Mouse (Mus musculus): ENCODE results near the gene Mas1. TPM values are rescaled to one million over a fixed set of nuclear protein-coding genes. Genes with fewer than 3 reads are reported as not detected.

Mas1 gene
- polyA plus RNA-seq, 2 experiments, result 1.7 to 2.1 TPM

GRCm38 (mm10) chr17:12792422-12793206, 75.3 kb downstream of the Mas1 start:
- no peak overlapping the region for H3K4me2 ChIP-seq (replicated peaks; ENCODE audit: low read depth, low read length, severe bottlenecking)
- no peaks in the 10 kb centered on the region; the same call in 1 of the 2 replicates for H3K36me3 ChIP-seq (ENCODE audit: control insufficient read depth, insufficient read depth, low read length)
- no peak for TF ChIP-seq POLR2A (IDR thresholded peaks at IDR 0.05; ENCODE audit: borderline replicate concordance, extremely low read depth, insufficient read depth, insufficient read length)
- 0 out of 2 replicates have a peak, but pooled peaks cover 5% of the 10 kb centered on the region for H3K9me3 ChIP-seq (ENCODE audit: control insufficient read depth, low read length)
- peak; percentile 72 for DNase-seq (ENCODE audit: low spot score)
- no peak overlapping the region for H3K4me3 ChIP-seq (replicated peaks; ENCODE audit: low read length)
- no peaks in the 10 kb centered on the region for H3K27me3 ChIP-seq (ENCODE audit: control insufficient read depth, insufficient read depth, low read length)
- ATAC-seq (ENCODE audit: low FRiP score, low read depth), result no peak
- 64% methylated on average over 11 of the region's 11 CpGs for WGBS
- H3K4me1 ChIP-seq (ENCODE audit: control insufficient read depth, insufficient read depth, low read length), result peaks cover 61% of the 10 kb centered on the region
- peak overlapping the region; percentile 59; the same call in 1 of the 2 replicates for H3K27ac ChIP-seq (replicated peaks; ENCODE audit: low read depth, low read length)
- H3K9ac ChIP-seq (ENCODE audit: low read depth, low read length, severe bottlenecking), result no peak overlapping the region

- 10% methylated on average over 4 of the region's 4 CpGs for WGBS
- H3K36me3 ChIP-seq (ENCODE audit: control insufficient read depth, insufficient read depth, low read length), result peaks cover 4% of the 10 kb centered on the region; the same call in 1 of the 2 replicates
- ATAC-seq (ENCODE audit: low FRiP score, low read depth), result peak; percentile 70
These were observed 76.5 kb downstream of the Mas1 start for GRCm38 (mm10) chr17:12791420-12791819.

GRCm38 (mm10) chr17:12791079-12791406, 76.9 kb downstream of the Mas1 start:
- peak; percentile 9; the same call in 1 of the 2 replicates for ATAC-seq (ENCODE audit: low FRiP score, low read depth)
- WGBS, result 4% methylated on average over 5 of the region's 5 CpGs
- H3K4me1 ChIP-seq (ENCODE audit: control insufficient read depth, insufficient read depth, low read length), result peaks cover 61% of the 10 kb centered on the region

More at GRCm38 (mm10) chr17:12791420-12791819, 76.5 kb downstream of the Mas1 start:
- no peaks in the 10 kb centered on the region for H3K27me3 ChIP-seq (ENCODE audit: control insufficient read depth, insufficient read depth, low read length)
- H3K4me3 ChIP-seq (replicated peaks; ENCODE audit: low read length), result no peak overlapping the region
- H3K9ac ChIP-seq (ENCODE audit: low read depth, low read length, severe bottlenecking), result no peak overlapping the region
- H3K27ac ChIP-seq (replicated peaks; ENCODE audit: low read depth, low read length), result peak overlapping the region; percentile 90
- H3K4me2 ChIP-seq (replicated peaks; ENCODE audit: low read depth, low read length, severe bottlenecking), result no peak overlapping the region
- peak; percentile 87 for DNase-seq (ENCODE audit: low spot score)
- H3K9me3 ChIP-seq (ENCODE audit: control insufficient read depth, low read length), result 0 out of 2 replicates have a peak, but pooled peaks cover 5% of the 10 kb centered on the region
- TF ChIP-seq POLR2A (IDR thresholded peaks at IDR 0.05; ENCODE audit: borderline replicate concordance, extremely low read depth, insufficient read depth, insufficient read length), result no peak
- H3K4me1 ChIP-seq (ENCODE audit: control insufficient read depth, insufficient read depth, low read length), result peaks cover 61% of the 10 kb centered on the region

More at GRCm38 (mm10) chr17:12791079-12791406, 76.9 kb downstream of the Mas1 start:
- no peak overlapping the region for H3K9ac ChIP-seq (ENCODE audit: low read depth, low read length, severe bottlenecking)
- no peak overlapping the region for H3K4me3 ChIP-seq (replicated peaks; ENCODE audit: low read length)
- peaks cover 8% of the 10 kb centered on the region for H3K36me3 ChIP-seq (ENCODE audit: control insufficient read depth, insufficient read depth, low read length)
- no peaks in the 10 kb centered on the region for H3K27me3 ChIP-seq (ENCODE audit: control insufficient read depth, insufficient read depth, low read length)
- DNase-seq (ENCODE audit: low spot score), result no peak
- no peak for TF ChIP-seq POLR2A (IDR thresholded peaks at IDR 0.05; ENCODE audit: borderline replicate concordance, extremely low read depth, insufficient read depth, insufficient read length)
- H3K9me3 ChIP-seq (ENCODE audit: control insufficient read depth, low read length), result 0 out of 2 replicates have a peak, but pooled peaks cover 5% of the 10 kb centered on the region
- H3K4me2 ChIP-seq (replicated peaks; ENCODE audit: low read depth, low read length, severe bottlenecking), result peak overlapping the region; percentile 32; the same call in 1 of the 2 replicates
- H3K27ac ChIP-seq (replicated peaks; ENCODE audit: low read depth, low read length), result peak overlapping the region; percentile 90

Small RNA genes lying within 50 kb of the gene (microRNA-seq; reads per million reads assigned to microRNA genes)
- gene Gm24085, result not detected

Other genes starting within 250 kb of the Mas1 start
- 0.14 and 0.18 TPM in 2 replicates for gene Slc22a1, start 192.3 kb downstream of the Mas1 start, polyA plus RNA-seq (2012; rRNA removed)
- not detected in 2 replicates for gene Slc22a1, start 192.3 kb downstream of the Mas1 start, polyA plus RNA-seq (2014; fragmentation: Nextera tagmentation; extraction: Ambion mirVana)
- 97.3 and 99.6 TPM in 2 replicates for gene Igf2r, start 98.5 kb downstream of the Mas1 start, polyA plus RNA-seq (2012; rRNA removed)
- gene Igf2r, start 98.5 kb downstream of the Mas1 start, polyA plus RNA-seq (2014; fragmentation: Nextera tagmentation; extraction: Ambion mirVana), result 60.6 and 62.4 TPM in 2 replicates
- 0.38 and 0.73 TPM in 2 replicates for gene Mrgprh, start 7.9 kb upstream of the Mas1 start, polyA plus RNA-seq (2012; rRNA removed)
- 0.10 and 0.14 TPM in 2 replicates for gene Mrgprh, start 7.9 kb upstream of the Mas1 start, polyA plus RNA-seq (2014; fragmentation: Nextera tagmentation; extraction: Ambion mirVana)
- gene Pnldc1, start 42.1 kb upstream of the Mas1 start, polyA plus RNA-seq (2012; rRNA removed), result 5.1 and 5.3 TPM in 2 replicates
- 2.4 and 3.4 TPM in 2 replicates for gene Pnldc1, start 42.1 kb upstream of the Mas1 start, polyA plus RNA-seq (2014; fragmentation: Nextera tagmentation; extraction: Ambion mirVana)
- gene Tcp1, start 47.6 kb upstream of the Mas1 start, polyA plus RNA-seq (2012; rRNA removed), result 184 and 212 TPM in 2 replicates
- 386 and 395 TPM in 2 replicates for gene Tcp1, start 47.6 kb upstream of the Mas1 start, polyA plus RNA-seq (2014; fragmentation: Nextera tagmentation; extraction: Ambion mirVana)
- gene Mrpl18, start 48.2 kb upstream of the Mas1 start, polyA plus RNA-seq (2012; rRNA removed), result 47.4 and 66.4 TPM in 2 replicates
- 127 and 135 TPM in 2 replicates for gene Mrpl18, start 48.2 kb upstream of the Mas1 start, polyA plus RNA-seq (2014; fragmentation: Nextera tagmentation; extraction: Ambion mirVana)
- gene Acat3, start 72.5 kb upstream of the Mas1 start, polyA plus RNA-seq (2012; rRNA removed), result 0.33 and 0.81 TPM in 2 replicates
- 0.47 and 1.1 TPM in 2 replicates for gene Acat3, start 72.5 kb upstream of the Mas1 start, polyA plus RNA-seq (2014; fragmentation: Nextera tagmentation; extraction: Ambion mirVana)
- gene Acat2, start 92.6 kb upstream of the Mas1 start, polyA plus RNA-seq (2012; rRNA removed), result 62.9 and 67.4 TPM in 2 replicates
- gene Acat2, start 92.6 kb upstream of the Mas1 start, polyA plus RNA-seq (2014; fragmentation: Nextera tagmentation; extraction: Ambion mirVana), result 110 and 119 TPM in 2 replicates
- gene Wtap, start 126.0 kb upstream of the Mas1 start, polyA plus RNA-seq (2012; rRNA removed), result 61.7 and 86.1 TPM in 2 replicates
- 135 and 141 TPM in 2 replicates for gene Wtap, start 126.0 kb upstream of the Mas1 start, polyA plus RNA-seq (2014; fragmentation: Nextera tagmentation; extraction: Ambion mirVana)
- gene Sod2, start 138.7 kb upstream of the Mas1 start, polyA plus RNA-seq (2012; rRNA removed), result 98.2 and 118 TPM in 2 replicates
- gene Sod2, start 138.7 kb upstream of the Mas1 start, polyA plus RNA-seq (2014; fragmentation: Nextera tagmentation; extraction: Ambion mirVana), result 103 and 116 TPM in 2 replicates
- 0.06 and 0.09 TPM in 2 replicates for gene Gpr31b, start 184.2 kb upstream of the Mas1 start, polyA plus RNA-seq (2012; rRNA removed)
- gene Gpr31b, start 184.2 kb upstream of the Mas1 start, polyA plus RNA-seq (2014; fragmentation: Nextera tagmentation; extraction: Ambion mirVana), result 0.18 TPM in 1 of 2 replicates, not detected in the other
- 0.33 and 0.74 TPM in 2 replicates for gene Tcp10b, start 193.0 kb upstream of the Mas1 start, polyA plus RNA-seq (2012; rRNA removed)
- gene Tcp10b, start 193.0 kb upstream of the Mas1 start, polyA plus RNA-seq (2014; fragmentation: Nextera tagmentation; extraction: Ambion mirVana), result 0.14 TPM in 2 replicates

All from limb, embryonic 14.5 days (tissue).